Mouse (Mus musculus) frontal cortex, postnatal 25 days (tissue): ENCODE measurements around the gene Drosha.
"Not testable (repeated sequence)": the region's sequence is repeated elsewhere in the genome, so short reads cannot be mapped to it uniquely, and the experiment has no call there.

ENCODE experiments used
- DNase-seq, 2 experiments: peaks; one replicate each; pipeline ENCODE4 v3.0.0; 2022; ENCODE audit warnings: low spot score in 2 of 2

Gene Drosha

DNA sequence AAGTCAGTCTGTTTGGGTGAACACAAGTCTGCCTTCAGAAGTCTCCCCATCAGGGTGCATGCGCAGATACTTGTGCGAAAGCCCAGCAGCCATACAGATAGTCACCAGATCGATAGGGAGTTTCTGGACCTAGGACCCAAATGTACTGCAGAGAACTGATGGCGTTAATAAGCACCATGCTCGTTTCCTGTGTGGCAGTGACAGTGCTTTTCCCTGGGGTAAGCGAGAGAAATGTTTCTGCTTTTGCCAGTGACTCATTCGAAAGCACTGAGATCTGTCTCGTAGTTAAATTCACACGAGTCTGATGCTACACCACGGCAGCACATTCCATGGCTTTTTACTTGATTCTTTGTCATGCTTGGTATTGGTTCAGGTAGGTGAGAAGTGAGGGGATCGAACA is 60.7 kb downstream of the Drosha start:
- no peak for DNase-seq

DNA sequence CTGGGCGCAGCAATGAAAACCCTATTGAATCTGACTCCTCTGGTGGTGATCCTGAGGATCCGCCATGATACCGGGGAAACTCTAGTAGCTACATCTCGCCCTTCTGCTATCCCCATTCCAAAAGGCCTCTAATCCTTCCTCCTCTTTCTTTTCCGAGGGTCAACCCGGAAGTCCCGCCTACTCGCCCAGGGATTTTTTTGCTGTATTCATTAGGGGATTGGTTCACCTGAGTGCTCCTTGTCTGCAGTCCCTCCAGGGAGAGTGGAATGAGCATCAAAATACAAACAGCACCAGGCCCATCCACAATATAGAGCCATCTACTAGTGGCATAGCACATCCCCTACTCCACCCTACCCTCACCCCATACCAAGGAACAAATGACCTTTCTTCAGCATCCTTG is 62.6 kb downstream of the Drosha start:
- DNase-seq = no peak

DNA sequence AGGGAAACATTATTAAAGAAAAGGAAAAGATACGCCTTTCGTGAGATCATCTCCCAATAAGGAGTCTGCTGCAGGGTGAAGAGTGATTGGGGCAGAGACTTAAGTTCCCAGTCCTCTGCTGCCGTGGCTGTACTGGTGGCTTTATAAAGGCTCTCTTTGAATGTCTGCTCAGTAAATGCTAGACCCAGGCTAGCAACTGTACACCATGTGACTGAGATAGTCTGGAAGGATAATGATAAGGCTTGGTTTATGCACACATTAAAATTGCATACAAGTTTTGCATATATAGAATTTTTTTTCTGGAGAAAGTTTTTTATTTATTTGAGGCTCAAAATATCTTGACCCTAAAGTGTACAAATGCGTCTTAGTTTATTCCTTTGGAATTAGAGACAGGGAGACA is 63.7 kb downstream of the Drosha start:
- no peak for DNase-seq

DNA sequence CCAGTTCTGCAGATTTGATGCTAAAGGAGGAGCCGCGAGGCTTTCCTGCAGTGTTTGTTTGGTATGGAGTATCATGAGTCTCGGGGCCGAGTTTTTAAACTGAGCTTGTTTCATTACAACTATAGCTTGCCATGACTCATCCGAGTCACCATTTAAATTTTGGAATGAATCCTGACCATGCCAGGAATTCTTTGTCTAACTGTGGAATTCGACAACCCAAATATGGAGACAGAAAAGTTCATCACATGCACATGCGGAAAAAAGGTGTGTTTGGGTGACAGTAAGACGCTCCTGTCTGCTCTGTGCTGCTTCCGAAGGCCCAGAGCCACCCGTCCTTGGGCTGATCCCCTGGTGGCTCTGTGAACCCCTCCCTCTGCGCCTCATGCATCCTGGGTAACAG is 65.3 kb downstream of the Drosha start:
- no peak for DNase-seq

DNA sequence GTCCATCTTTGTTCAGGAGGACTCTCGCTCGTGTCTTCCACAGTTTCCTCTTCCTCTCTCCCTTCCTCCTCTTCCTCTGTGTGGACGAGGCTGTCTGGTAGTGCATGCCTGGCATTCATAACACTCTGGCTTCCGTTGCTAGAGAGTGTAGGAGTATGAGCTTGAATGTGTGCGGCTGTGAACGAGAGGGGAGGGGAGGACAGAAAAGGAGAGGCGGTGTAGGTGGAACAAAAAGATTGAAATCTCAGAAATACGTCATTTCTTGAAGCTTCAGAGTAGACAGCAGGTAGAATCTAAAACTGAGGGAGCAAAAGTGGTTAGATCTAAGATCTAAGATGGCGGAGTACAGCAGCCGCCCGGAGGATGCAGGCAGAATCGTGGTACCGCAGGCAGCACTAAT is 70.8 kb downstream of the Drosha start:
- DNase-seq = no peak

GRCm38 (mm10) chr15:12896022-12897009 is 71.7 kb downstream of the Drosha start:
- DNase-seq = no peak

GRCm38 (mm10) chr15:12897831-12898230 is 73.2 kb downstream of the Drosha start:
- no peak for DNase-seq

- no peak for DNase-seq
Measured at GRCm38 (mm10) chr15:12900428-12901196, 76.0 kb downstream of the Drosha start.

DNA sequence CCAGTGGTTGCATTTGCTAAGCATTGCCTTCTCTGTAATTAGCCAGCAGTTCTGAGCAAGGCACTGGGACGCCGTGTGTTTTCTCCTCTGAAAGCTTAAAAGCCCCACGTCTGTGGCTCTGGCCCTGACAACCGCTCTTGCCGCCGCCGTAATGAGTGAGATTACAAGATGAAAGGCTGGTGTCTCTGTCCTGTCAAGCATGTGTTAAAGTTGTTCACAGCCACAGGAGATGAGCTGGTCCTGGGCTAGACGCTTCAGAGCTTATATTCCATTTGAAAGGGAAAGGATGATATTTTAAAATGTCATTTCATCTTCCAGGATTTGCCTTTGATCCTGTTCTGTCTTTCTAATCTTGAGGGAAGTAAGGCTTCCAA is 76.6 kb downstream of the Drosha start:
- DNase-seq = no peak

GRCm38 (mm10) chr15:12904442-12904841 is 79.8 kb downstream of the Drosha start:
- DNase-seq = no peak

DNA sequence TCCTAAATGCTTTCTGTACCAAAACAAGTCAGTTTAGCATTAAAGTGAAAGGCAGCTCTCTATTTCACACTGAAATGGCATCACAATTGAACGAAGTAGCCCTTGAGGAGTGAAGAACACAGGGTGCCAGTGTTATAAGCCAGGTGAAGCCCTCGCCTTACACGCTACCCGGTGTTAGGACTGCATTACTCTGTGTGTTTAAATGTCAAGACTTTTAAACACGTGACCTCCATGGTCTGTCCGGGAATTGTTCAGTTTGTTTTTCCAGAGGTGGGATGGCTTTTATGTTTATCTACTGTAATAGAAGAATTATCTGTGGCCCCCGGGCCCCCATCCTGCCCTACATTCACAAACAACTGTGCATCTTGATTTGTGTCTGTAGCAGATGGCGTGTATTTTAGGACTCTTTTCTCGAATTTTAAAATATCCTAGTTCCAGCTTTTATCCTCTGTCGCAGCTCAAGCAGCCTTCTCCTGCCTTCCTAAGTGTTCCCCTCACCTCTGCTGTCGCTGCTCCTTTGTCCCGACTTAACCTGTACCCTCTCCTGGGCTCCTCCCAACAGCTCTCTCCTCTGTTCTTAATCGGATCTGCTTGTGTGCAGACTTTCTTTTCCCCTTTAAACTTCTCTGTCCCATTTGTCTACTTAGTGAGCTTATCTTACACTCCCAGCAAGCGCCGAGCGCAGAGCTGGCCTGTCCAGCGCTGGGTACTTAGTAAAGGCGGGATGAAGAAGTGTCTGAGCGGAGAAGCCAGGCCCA is 83.5 kb downstream of the Drosha start:
- DNase-seq = no peak

GRCm38 (mm10) chr15:12908720-12909028 is 84.1 kb downstream of the Drosha start:
- no peak for DNase-seq

GRCm38 (mm10) chr15:12909171-12909570 is 84.6 kb downstream of the Drosha start:
- DNase-seq = no peak

GRCm38 (mm10) chr15:12911082-12911481 is 86.5 kb downstream of the Drosha start:
- DNase-seq = no peak

DNA sequence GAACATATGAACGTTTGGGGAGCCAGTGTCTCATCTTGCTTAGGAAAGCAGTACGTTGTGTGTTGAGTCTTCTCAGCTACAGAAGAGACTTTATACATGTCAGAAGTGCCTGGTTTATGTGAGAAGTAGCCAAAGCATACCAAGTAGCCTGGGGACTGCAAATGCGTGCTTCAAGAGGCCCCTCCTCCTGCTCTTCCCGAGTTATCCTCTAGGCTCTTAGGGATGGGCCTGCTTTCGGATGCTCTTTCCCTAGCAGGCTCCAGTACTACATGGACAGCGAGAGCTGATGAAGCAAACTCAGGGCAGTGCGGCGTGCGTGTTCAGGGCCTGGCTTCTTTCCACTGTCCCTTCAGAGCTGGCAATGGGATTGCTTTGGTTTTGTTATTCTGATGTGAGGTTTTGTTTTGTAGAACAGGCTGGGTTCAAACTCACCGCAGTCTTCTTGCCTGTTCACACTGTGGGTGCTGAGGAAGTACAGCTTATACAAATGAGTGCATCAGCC is 91.8 kb downstream of the Drosha start:
- no peak for DNase-seq

GRCm38 (mm10) chr15:12919326-12919966 is 94.8 kb downstream of the Drosha start:
- DNase-seq = not testable (repeated sequence)

DNA sequence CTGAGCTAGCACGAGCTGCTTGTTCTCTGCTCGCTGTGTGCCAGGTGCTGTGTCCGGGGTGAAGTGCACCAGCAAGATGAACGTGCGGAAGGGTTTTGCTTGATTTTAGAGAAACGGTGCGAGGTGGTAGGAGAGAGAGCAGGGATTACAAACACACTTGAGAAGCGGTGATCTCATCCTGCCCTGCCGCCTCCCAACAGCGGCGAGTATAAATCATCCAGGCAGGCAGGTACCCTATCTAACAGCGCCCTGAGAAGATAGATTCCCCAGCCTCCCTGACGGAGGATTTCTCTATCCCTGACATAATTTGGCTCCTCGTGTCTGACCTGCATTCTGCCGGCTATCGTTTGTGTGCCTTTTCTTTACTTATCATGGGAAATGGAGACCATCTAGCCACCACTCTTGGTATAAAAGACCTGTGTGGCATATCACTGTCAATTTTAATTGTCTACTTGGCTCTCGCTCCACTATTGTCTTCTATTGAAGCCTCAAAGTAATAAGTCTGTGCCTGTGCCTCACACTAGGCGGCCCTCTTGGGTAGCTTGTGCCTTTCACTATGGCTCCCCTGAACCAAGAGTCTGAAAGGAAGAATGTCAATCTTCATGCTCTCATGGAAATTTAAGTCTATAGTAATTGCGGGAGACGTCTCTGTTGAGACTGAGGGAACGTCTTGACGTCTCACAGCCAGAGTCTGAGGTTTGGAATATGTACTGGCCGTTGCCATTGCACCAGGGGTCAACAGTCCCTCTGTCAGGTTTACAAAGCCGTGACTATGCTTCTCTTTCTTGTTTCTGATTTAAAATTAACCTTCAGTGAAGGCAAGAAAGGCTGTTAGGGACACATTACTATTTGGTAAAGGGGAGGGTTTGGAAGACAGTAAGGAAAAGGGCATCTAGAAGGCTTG is 95.6 kb downstream of the Drosha start:
- DNase-seq = no peak

DNA sequence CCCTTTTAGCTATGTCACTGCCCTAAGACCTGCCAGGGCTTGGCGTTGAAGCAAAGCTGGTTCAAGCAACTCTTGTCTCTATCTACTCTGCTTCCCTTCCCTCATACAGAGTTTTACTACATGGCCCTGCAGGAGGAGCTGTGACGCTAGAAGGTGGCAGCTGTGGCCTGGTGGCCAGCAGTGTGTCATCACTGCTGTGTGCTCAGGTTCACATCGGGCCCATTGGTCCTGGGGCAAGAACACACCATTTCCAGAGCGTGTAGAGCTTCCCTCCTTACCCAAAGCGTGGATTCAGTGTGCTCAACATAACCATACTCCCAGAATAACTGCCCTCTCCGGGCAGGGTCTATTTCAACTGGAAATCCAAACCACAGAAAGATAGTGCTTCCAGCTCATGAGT is 97.3 kb downstream of the Drosha start:
- no peak for DNase-seq

GRCm38 (mm10) chr15:12923826-12924225 is 99.2 kb downstream of the Drosha start:
- DNase-seq = no peak

GRCm38 (mm10) chr15:12931481-12931880 is 106.9 kb downstream of the Drosha start:
- DNase-seq = no peak
